Mouse (Mus musculus): ENCODE measurements around the gene Dera.
A peak's percentile ranks its signal among the peaks of the same experiment; 100 is the strongest.

Dera gene

DNA sequence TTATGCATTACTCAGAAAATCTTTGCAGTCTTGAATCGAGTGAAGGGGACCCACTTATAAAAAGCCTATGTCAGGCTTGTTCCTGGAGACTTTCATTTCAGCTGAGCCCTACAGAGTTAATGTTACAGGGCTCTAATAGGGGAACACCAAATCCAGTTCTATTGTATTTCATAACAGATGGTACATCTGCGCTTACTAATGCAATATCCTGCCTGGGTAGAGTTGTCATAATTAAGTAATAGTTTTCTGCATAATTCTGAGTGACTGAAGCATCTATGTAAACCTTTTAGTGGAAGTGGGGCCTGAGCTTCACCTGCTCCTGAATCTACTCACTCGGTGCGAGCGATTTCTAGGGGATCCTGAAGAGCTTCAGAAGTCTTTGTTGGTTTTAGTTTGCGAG, 131.3 kb downstream of the Dera start:
- DNase-seq (ENCODE audit: extremely low read depth, low read depth, low spot score) = no peak

DNA sequence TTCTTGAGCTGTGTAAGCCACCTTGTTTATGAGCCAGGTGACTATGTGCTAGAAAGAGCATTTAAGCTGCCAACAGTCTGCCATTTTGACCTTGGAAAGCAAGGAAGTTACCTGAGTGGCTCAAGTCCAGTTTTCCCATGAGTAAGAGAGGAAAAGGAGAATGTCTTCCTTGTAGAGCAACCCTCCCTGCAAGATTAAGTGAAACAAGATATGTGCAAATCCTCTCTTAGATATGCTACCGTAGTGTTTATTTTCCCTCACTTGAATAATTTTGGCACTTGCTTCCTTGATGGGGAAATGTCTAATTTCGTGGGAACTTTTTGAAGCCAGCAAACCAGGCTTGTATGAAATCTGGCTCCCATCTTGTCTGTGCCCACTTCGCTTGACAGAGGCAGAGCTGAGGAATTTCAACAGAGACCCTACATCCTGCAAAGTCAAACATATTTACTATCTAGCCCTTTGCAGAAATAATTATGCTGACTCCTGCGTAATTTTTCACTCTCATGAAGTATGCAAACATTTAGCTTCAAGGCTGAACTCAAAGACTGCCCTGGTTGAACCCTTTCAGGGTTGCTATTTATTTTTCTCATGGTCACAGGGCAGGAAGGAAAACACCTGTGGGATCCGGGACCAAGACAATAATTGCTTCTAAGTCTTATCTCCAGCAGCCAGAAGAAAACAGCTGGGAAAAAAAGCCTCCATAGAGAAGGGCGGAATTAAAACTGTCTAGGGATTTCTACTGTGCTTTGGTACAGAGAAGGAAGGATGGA, 132.0 kb downstream of the Dera start:
- peak; percentile 56 for DNase-seq (ENCODE audit: extremely low read depth, low read depth, low spot score)

DNA sequence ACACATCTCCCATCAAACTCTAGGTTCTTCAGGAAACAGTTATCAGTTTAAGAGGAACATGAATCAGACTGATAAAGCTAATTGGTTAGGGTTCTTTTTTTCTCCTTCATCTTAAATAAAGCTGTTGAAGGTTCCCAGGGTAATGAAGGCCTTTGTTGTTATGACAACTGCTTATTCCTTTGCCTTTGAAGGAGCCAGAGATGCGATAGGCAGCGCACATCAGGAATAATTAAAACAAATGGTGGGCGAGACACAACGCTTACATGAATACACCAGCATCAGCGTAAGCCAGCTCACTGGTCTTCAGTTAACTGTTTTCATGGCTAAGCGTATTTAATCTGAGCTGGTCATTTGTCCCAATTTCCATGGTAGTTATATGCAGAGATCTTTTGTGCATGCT, 132.9 kb downstream of the Dera start:
- no peak for DNase-seq (ENCODE audit: extremely low read depth, low read depth, low spot score)

DNA sequence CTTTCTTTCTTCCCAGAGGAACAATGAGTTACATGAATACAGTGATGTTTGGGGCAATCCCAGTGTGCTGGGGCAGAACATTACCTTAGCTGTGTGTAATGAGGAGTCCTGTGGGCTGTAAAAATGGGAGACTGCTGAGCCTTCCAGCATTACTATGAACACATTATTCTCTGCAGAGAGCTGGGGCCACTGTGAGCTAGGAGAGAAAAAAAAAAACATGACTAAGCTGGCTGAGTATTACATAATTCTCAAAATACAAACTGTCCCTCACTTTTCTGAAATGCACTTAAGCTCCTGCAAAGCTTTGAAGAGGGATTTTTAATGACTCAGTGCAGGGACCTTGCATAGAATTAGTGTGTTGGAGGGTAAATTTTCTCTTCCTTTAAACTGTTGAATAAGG, 143.3 kb downstream of the Dera start:
- no peak for DNase-seq (ENCODE audit: extremely low read depth, low read depth, low spot score)

DNA sequence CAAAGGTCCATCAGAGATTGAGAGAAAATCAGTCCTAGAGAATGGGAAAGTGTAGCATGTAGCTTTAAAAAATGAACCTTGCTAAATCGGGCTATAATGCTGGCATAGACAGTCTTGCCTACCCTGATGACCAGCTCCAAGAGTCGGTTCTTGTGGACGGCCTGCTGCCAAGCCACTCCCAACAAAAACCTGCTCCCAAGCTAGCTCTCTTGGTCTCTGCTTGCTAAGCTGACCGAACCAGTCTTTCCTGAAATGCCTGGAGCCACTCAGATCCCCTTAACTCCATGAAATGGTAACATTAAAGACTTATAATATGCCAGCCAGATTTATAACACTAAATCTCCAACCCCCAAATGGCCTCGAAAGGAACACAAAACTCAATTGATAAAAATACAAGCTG, 146.9 kb downstream of the Dera start:
- peak; percentile 83 for DNase-seq (ENCODE audit: extremely low read depth, low read depth, low spot score)

Data from fat pad, adult 2 months (tissue).